Mouse (Mus musculus) liver, postnatal 0 days (tissue): ENCODE measurements around the gene Mrtfb.

Experiments
- CTCF ChIP-seq: sonication (generic); IDR thresholded peaks from 2 replicates; pipeline ENCODE4 v1.5.1; 2016; ENCODE audit warnings: antibody characterized with exemption, low read depth
- EP300 ChIP-seq: IDR thresholded peaks from 2 replicates; pipeline ENCODE4 v1.6.1; 2016; ENCODE audit warnings: antibody characterized with exemption, low read depth, mild to moderate bottlenecking

- TF ChIP-seq CTCF (no peak), EP300 (no peak)
Observed at GRCm38 (mm10) chr16:13338094-13338493, 81.8 kb downstream of the Mrtfb start.
